Mouse (Mus musculus) layer of hippocampus, adult 8-10 months (tissue): Measurements from ENCODE around the gene Gm26566. TPM values are rescaled to one million over a fixed set of nuclear protein-coding genes. Genes with fewer than 3 reads are reported as not detected.

Source experiments
- DNase-seq, 2 experiments: peaks; one replicate each; pipeline ENCODE4 v3.0.0; 2022; ENCODE audit warnings: low spot score in 2 of 2
- total RNA-seq, 4 experiments: library from RNA; stranded (reverse); gene quantifications; 2 replicates each; pipeline ENCODE4 v1.2.4; 2022

Gm26566 gene
- 1 to 10 TPM in 1 of 4 experiments, under 1 TPM in 3; 0.72 to 1.7 (median 0.82) TPM for total RNA-seq

- peak; percentile 78 to 85 for DNase-seq
Measured at GRCm38 (mm10) chr4:88721791-88722721, at the start of gene Gm26566, which contains the start of gene Klhl9. Gm26566 (plus strand) TSS chr4:88721805. Klhl9 (minus strand) TSS chr4:88722465.

GRCm38 (mm10) chr4:88676824-88677223 lies 44.8 kb upstream of the Gm26566 start, which contains the start of gene Ifna16:
Ifna16 (minus strand) TSS chr4:88676924.
- DNase-seq, result no peak

GRCm38 (mm10) chr4:88680362-88680761 lies 41.2 kb upstream of the Gm26566 start:
- DNase-seq, result peak in 1 of 2 experiments; percentile 12

DNA sequence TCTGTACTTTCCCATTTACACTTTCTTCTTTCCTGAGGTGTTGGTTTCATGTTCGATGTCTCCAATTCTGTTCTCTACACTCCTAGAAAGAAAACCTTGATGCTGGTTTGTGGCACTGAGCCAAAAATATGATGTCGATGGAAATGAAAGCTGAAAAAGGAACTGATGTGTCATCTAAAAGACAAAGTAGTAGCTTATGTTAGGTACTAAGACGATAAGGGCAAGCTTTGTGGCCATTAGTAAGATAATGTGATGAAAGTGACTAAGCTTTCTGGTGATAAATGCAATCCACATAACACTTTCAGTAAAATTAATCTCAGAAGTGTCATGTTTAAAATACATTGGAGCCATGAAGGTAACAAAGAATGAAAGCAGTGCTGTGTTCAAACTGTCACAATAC lies 40.3 kb upstream of the Gm26566 start:
- DNase-seq, result no peak

DNA sequence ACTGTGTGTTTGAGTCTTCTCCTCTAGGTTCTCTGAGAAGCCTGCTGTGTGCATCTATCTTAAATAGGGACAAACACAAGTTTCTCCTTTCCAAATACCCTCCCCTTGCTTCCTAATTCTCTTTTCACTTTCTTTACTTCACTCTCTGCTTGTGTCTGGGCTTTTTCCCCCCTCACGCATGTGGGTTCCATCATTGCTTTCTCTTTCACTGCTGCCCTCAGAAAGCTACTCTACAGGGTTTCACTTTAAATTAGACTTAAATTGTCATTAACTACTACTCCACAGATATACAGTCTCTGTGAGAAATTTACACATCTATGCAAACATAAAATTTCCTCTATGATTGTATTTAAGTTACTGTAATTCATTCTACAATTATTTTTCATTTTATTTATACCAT lies 37.8 kb upstream of the Gm26566 start, which contains the start of gene Ifna2:
Ifna2 (minus strand) TSS at position 101 of the 400 bp plus-strand sequence.
- DNase-seq, result no peak

DNA sequence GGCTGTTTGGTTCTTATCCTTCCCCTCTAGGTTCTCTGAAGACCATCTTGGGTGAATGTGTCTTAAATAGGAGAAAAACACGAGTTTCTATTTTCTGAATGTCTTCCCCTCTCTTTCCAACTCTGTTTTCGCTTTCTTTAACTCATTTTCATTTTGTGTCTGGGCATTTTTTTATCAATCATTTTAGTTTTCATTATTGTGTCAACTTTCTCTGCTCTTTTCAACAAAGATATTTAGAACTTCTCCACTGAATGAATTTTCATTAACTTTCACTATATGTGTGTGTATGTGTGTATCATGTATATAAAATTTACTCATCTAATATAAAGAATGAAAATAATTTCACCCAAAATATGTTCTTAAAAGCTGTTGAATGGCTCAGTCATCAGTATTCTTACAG lies 30.3 kb upstream of the Gm26566 start, which contains the start of gene Ifnab:
Ifnab (minus strand) TSS at position 101 of the 400 bp plus-strand sequence.
- DNase-seq, result no peak

- no peak for DNase-seq
Measured at GRCm38 (mm10) chr4:88692537-88692936, 29.1 kb upstream of the Gm26566 start.

DNA sequence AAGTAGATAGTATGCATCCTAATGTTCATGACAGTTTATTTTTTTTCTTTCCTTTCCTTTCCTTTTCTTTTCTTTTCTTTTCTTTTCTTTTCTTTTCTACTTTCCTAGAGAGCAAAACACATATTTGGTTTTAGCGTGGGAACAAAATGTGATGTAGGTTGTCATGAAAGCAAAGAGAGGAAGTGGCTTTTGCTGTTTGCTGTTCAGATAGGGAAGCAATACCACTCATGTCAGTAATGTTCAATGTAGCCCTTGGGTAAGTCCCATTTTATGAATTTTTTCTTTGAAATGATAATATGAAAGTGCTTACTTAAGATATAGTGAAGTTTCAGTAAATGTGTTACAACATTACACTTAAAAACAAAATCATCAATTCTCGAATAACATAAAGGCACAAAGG lies 28.2 kb upstream of the Gm26566 start:
- DNase-seq, result no peak

- peak; percentile 34 to 61 for DNase-seq
Measured at GRCm38 (mm10) chr4:88696237-88696884, 25.2 kb upstream of the Gm26566 start.

DNA sequence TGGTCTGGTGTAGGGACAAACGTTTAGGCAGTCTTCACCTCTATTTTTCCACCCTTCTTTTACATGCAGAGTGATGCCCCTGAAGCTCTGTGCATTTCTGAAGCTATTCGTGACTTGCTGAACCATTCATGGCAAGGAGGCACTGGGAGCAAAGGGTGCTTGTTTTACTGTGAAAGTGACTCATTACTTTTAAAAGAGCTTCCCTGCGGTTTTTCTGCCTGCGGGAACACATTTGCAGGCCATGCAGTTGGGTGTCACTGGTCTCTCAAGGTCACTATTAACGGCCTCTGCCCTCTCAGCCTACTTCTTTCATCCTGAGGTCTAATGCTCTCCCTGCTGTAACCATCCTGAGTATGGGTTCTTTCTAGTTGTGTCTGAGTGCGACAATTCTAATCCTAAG lies 24.5 kb upstream of the Gm26566 start:
- no peak for DNase-seq

DNA sequence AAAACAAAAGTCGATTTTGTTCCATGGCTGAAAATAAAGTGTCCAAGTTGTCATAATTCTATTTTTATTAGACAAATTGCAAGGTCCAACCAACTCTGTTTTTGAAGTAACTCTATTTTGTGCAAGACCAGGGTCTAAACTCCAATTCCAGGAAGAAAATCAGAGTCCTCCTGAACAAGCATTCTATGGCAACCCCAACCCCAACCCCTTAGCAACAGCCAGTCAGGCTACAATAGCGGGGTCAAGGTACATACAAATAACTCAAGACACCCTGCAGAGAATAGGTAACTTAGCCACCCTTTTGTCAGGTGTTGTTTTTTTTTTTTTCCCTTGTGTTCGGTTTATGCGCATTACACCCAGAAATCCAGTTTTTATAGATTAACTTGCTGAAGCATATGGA lies 23.9 kb upstream of the Gm26566 start:
- no peak for DNase-seq

DNA sequence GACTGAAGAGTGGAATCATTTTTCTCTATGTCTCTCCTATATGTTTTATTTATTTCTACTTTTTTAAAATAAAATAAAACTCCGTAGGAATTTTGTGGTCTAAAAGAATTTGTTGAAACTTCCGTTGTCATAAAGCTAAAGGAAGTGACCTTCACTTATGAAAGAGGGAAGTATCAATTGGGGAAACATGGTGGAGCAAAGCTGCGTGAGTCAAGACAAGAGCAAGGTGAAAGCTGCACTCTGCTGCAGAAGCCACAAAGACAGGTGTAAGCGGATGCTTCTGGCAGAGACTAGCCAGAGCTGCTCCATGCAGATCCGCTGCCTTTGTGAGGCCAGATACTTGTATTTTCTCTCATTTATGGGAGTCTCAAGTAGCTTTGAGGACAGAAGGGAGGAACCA lies 22.8 kb upstream of the Gm26566 start:
- no peak for DNase-seq

- no peak for DNase-seq
Measured at GRCm38 (mm10) chr4:88699301-88699700, 22.3 kb upstream of the Gm26566 start.

- DNase-seq, result no peak
Measured at GRCm38 (mm10) chr4:88705924-88706323, 15.7 kb upstream of the Gm26566 start.

DNA sequence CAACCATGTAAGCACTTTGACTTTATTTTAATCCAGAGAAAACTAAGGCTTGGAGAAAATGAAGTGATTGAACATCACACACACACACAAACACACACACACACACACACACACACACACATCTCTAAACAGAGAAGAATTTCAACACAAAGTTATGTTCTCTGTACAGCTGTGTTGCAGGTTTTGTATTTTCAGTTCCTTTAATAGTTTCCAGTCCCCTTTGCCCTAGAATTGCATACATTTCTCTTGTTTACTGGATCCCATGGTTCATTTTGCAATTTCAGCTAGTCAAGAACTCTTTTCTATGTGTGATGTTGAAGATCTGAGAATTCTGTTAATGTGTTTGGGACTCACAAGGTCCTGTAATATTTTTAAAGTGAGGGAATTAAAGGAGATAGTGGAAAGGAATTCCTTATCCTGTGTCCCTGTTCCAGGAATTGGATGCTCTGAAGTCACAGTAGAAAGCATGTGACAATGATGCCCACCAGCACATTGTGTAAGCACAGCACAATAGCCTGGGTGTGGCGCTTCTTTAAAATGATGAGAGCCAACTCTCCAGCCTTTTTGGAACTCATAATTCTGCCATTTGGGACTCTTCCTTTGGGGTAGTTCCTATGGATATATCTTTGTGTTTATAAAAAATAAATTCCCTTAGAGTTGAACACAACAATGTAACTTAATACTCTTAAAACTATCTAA lies 14.3 kb upstream of the Gm26566 start:
- DNase-seq, result no peak

DNA sequence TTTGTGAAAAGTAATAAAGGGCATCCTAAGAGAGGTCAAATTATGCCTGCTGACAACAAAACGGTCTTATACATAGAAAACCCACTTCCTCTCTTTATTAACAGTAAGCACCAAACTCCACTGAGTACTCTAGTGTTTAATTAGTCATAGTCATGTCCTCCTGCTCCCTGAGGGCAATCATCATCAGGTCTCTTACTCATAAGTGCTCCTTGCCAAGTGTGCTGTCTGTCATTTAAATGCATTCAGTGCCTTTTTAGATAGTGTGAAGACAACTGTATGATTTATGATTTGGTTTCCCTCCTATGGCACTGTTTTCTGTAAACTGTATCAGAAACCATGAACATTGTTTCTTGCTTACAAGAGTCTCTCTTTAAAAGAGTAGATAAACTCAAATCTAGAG lies 7.3 kb upstream of the Gm26566 start:
- DNase-seq, result no peak

DNA sequence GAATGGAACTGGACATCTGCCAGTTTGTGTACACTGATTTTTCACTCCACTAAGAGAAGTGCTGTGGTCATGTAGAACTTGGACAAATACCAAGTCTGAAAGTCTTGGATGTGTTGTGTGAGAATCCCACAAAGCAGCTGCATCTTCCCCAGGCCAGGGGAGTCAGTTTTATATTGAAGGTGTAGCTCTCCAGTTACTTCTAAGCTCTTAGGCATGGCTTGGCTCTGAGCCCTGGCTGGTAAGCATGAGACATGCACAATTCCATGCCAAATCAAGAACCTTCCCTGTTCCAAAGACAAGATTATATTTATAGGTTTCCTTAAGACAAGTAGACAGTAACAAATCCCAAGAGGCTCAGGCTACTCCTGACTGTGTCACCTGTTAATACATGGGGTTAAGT lies 6.5 kb upstream of the Gm26566 start:
- DNase-seq, result no peak

DNA sequence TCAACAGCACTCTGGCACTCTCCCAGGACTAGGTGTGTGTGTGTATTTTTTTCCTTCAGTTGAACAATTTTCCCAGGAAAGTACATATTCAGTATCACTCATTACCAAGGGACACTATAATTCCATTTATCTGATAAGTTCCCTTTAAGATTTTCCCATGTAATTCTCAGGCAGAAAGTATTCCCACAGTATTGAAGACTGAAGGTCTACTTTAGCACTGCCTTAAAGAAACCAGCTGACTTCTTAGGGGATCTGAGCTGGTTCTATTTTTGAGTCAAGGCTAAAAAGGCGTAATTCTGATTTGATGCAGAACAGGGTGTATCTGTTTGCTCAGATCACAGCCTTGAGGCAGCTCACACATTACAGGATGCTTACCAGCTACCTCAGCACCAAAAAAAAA lies 2.9 kb upstream of the Gm26566 start:
- no peak for DNase-seq

GRCm38 (mm10) chr4:88723497-88724090 lies 2.0 kb downstream of the Gm26566 start:
- no peak for DNase-seq

DNA sequence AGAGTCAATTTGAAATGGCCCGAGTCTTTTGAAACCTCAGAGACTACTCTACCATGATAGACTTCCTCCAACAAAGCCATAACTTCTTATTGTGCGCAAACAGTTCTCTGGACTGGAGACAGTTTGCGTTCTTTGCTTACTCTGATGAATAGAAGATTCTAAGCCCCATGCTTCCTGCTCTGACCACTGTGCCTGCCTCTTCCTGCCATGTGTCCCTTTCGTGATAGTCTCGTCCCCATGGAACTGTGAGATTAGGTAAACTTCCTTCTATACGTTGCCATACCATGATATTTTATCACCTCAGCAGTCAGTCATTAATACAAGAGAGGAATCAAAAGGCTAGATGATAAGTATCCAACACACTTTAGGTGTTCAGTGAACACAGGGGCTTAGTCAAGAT lies 5.1 kb downstream of the Gm26566 start:
- DNase-seq, result no peak

- DNase-seq, result no peak
Measured at GRCm38 (mm10) chr4:88727324-88727723, 5.7 kb downstream of the Gm26566 start.
